Mouse (Mus musculus) gastrocnemius, adult 8-10 months (tissue): ENCODE measurements around the gene Wdr25. TPM values are rescaled to one million over a fixed set of nuclear protein-coding genes. Genes with fewer than 3 reads are reported as not detected.

ENCODE experiments used
- DNase-seq, 2 experiments: peaks; one replicate each; pipeline ENCODE4 v3.0.0; 2022; ENCODE audit warnings: low spot score in 2 of 2
- total RNA-seq, 4 experiments: library from RNA; stranded (reverse); gene quantifications; 2 replicates each; pipeline ENCODE4 v1.2.4; 2022

The Wdr25 gene
- total RNA-seq, 4 experiments from 2014 or later = 3.7 to 4.8 (median 4.6) TPM

DNA sequence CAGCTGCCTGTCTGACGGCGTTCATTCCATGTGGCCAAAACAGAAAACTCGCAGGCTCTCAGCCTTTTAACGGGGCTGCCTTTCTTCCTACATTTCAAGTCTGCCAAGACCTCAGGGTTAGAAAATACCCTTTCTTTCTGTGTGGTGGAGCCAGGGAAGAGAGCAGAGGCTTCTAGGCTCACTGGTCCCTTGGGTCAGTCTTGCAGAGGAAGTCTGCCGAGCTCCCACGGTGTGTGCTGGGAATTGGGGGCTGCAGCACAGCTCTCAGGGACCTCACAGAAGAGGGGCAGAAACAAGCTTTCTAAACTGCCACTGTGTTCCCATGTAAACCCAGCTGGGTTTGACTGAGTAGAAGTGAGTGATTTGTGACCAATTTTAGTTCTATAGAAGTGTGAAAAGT is 40.8 kb downstream of the Wdr25 start:
- no peak for DNase-seq

DNA sequence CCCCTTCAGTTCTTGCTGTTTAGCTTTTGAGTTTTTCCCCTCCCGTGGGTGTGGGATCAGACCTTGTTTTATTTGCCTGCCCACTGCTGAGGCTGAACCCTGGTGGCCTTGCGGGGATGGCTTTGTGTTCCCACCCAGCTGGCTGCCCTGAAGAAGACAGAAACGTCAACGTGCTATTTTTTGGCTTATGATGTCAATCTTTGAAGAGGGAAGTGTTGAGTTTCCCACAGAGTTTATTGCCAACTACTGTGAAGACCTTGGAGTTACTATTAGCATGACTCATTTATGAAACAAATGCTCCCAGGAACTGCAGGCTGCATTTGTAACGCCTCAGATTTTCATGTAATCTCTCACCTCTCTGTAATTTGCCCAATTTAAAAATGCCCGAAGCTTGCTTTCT is 43.4 kb downstream of the Wdr25 start:
- no peak for DNase-seq

DNA sequence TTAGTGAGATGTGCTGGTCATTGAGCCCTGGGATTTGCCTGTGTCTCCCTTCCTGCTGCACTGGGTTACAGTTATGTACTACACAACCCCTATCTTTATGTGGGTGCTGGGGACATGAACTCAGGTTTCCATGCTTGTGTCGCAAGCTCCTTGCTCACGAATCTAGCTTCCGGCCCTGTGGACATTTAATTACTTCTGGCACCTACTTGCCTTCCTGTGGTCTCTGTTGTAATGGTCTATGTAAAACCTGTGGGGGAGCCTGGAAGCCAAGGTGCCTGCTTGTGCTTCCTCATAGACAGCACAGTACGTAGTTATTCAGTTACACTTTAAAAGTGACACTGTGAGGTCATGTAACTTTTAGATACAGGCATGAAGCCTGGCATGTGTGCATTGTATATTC is 44.1 kb downstream of the Wdr25 start:
- DNase-seq = no peak

DNA sequence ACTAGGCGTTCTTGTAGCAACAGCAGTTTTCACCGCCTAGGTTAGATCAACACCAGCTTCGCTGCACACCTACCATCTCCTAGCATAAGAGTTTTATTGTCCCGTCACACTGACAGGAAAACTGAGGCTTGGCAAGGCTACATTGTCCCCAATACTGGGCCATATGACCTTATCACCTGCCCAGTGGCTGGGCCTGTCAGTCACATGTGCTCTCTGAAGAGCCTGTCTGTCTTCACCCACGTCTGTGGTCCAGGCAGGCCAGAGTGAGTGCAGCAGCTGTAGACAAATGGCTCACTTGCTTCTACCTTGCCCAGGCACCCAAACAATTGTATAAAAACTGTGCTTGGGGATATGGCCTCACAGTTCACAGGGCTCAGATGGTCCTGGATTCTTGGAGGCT is 45.4 kb downstream of the Wdr25 start:
- DNase-seq = no peak

DNA sequence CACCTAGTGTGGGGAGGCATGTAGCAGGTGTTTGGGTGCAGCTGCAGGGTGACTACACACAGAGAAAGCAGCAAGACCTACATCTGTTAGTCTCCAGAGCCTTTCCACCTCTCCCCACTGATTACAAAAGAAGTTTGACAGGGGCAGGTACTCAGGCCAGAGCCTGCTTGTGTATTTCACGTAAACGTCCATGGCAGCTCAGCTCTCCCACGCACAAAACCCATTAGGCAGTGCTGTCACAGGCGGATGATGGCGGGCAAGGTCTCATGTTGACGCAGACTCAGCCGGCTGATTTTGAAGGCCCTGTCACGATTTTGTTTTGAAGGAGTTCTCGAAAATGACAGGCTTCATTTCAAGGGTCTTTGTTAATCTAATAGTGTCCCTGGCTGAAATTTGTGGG is 45.9 kb downstream of the Wdr25 start:
- no peak for DNase-seq

DNA sequence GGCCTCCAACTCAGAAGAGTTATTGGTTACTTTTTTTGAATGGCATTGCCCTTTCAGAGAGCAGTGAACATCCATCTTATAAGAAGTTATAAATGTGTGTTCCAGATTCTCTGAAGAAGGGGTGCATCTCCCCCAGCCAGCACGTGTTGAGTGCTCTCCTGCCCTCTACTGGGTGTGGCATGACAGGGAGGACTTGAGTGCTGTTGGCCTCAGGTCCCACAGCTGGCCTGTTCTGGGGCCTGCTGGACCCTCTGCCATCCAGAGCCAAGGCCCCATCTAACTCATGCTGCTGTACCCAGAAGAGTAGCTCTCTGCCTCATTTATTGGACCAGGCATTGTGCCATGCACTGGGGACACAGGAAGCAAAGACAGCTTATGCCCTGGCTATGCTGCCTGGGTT is 46.8 kb downstream of the Wdr25 start:
- no peak for DNase-seq

DNA sequence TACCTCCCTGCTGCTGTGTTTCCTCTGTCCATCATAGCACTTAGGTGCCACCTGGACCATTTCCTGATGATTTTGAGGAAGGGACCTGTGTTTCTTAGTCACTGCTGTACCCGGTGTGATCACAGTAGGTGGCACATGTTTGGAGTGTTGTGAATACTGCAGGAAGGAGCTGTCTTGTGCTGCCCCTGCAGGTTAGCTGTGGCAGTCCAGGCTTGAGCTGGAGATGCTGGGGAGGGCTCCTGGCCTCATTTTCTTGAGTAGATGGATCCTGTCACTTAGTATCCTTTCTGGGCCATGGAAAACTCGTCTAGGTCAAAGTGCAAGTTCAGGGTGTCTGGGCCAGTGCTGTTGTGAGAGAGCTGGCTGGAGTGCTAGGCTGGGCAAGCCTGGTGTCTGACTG is 47.9 kb downstream of the Wdr25 start:
- DNase-seq = no peak

DNA sequence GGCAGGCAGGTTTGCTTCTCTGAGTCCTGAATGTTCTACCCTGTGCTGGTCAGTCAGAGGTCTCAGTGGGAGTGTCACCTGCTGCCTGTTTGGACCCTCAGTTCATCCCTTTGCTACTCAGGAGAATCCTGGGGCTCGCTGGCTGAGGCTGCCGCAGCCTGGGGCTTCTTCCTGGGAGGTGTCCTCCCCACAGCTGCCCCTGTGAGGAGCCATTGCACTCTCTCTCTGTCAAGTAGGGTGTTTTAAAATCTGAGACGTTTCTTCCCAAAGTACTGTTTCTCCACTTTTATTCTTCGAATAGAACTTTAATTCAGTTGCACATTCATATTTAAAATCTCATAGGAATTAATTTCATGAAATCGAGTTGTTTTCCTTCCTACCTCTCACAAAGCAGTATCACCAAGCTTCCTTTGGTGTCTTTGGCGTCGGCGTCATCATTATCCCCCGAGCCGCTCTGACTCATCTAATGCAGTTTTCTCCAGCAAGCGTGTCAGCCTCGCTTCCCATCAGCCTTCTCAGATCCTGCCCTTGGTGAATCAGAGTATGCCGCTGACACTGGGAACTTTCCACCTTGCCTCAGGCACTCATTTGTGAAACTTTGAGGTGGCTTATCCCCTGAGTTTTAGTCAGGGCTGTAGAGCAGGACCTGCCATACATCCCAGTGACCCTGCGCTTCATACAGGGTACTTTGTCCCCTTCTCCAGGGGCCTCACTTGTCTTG is 48.9 kb downstream of the Wdr25 start:
- DNase-seq = no peak

DNA sequence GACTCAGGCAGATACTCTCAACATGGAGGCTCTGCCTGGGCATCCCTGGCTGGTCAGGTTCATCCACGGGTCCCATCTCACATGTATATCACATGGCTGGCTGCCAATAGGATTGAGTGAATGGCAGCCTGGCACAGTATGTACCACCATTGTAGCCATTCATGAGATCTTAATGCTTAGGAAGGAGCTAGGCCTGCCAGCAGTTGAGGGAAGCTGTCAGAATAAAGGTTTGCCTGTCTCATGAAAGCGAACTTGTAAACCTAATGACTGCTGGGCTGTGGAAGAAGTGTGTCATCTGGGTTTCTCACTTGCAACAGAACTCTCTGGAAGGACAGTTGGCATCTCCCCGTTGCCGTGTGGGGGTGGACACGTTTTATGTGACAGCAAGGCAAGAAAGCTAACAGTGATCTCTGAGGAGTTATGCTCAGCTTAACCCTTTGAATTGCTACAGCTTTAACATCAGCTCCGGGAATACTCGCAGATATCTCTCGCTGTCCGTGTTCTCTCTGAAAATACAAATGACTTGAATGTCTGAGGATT is 59.6 kb downstream of the Wdr25 start:
- no peak for DNase-seq

DNA sequence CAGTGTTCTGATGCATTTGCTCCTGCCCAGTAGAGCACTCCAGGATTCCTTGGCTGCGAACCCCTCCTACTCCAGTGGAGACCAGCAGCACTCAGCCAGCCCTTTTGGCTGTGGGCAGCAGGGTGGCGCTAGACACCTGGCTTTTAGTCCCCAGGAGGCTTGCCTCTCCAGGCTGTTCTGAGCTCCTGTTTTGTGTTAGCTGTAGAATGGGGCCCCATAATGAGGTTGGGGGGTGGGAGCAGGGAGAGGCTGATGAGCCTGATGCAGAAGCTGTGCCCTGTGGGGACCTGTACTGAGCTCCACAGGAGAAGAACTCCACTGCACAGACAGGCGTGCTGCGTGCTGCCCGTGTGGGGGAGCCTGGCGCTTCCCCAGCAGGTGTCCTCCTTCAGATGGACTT is 60.4 kb downstream of the Wdr25 start:
- no peak for DNase-seq

DNA sequence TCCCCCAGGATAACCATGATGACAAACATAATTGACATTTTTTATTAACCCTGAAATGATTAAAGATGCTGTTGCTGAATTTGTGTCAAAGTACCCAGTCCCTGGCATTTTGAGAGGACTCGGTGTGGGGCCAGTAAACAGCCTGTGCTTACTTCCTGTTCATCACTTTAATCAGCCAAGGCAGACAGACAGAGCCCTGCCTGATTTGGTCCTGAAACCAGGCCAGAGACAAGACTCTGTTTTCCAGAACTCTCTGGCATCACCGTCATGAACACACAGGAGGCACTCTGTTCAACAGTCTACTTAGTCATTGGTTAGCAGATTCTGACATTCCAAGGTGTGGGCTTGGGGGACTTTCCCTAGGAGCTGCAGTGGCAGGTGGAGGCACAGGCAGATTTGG is 61.0 kb downstream of the Wdr25 start:
- no peak for DNase-seq

DNA sequence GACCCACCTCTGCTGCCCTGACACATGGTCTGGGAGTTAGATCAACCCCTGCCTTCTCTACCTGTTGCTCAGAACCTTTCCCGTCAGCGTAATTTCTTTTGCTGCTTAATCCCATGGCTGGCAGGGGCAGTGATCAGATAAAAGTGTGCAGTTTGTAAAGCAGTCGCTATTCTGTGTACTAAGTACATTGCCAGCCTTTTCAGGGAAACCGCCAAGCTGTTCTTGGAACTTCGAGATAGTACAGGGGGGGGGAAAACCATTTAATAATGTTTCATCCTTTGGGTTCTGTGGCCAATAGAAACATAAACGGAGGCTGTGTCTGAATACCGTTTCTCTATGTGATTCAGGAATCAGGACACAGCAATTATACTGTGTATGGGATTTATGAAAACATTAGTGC is 65.1 kb downstream of the Wdr25 start:
- no peak for DNase-seq

DNA sequence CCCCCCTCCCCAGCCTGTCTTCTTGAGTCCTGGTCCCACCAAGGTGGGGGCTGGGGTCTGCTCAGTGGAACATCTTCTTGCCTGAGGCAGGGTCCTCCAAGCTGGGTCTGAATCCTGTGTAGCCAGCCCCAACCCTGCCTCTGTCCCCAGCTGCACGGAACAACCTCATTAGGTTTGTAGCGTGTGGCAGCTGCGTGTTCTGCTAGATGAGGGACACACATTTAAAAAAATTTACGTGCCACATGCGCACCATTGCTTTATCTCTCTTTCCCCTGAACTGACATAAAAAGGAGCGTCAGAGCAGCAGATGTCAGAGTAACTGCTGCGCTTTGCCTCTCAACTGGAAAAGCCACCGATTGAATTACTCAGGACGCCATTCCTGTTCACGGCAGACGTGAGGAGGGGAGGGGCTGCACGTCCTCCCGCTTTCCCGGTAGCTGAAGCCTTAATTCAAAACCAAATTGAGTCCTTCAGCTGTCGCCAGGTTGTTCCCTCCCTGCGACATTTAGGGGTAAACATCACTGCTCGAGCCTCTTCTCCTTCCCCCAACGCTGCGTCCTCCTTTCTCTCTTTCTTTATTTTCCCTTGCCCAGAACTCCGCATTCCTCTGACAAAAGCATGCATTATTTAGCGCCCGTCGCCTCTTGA is 65.7 kb downstream of the Wdr25 start:
- DNase-seq = no peak

DNA sequence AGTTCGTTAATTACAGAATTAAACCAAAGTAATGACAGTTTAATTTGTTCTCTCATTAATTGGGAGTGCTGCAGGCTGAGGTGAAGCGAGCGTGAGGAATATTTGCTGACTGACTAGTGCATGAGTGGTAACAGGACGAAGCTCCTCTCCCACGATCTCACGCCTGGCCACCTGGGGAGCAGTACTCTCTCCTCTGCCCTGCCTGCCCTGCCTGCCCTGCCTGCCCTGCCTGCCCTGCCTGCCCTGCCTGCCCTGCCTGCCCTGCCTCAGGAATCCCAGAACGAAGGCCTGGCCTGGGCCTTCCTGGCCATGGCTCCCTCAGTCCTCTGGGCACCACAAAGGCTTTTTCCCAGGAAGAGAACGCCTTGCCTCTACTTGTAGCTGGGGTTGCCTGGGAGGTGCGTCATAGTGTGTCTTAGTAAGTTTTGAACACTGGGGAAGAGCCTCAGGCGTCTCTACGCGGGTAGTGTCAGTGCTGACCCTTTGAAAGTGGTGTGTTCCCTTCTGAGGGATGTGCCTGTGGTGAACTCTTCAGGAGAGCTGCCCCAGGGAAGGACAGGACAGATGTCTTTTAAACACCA is 66.3 kb downstream of the Wdr25 start:
- DNase-seq = no peak

DNA sequence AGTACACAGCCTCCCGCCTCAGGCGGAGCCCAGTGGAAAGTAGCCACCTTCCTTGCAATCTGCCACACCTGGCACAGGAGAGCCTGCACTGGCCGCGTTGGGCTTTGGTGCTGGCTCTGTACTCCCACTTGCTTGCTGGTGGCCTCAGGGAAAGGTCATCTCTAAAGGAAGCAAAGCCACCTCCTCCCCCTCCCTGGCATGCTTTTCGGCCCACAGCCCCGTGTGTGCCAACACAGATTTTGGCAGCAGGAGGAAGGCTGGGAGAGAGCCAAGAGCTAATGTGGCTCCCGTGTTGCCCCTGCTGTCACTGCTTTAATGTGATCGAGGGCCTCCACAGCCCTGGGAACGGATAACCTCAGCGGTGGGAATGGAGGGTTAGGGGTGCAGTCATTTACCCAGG is 66.8 kb downstream of the Wdr25 start:
- peak; percentile 39 to 70 for DNase-seq

DNA sequence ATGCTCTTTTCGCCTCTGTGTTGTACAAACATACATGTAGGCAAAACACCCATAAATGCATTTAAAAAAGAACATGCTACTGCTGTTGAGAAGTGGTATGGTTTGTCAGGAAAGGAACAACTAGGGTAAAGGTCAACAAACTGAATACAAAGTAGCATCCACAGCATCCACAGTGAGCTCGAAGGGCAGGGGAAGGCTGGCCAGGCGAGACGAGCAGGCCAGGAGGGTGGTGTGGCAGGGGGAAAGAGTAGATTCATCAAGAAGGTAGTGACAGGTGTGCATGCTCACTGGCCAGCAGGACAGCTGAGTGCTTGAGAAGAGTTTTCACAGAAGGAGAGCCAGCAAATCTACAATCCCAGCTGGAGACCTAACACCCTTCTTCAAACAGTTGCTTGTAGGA is 74.2 kb downstream of the Wdr25 start:
- no peak for DNase-seq

DNA sequence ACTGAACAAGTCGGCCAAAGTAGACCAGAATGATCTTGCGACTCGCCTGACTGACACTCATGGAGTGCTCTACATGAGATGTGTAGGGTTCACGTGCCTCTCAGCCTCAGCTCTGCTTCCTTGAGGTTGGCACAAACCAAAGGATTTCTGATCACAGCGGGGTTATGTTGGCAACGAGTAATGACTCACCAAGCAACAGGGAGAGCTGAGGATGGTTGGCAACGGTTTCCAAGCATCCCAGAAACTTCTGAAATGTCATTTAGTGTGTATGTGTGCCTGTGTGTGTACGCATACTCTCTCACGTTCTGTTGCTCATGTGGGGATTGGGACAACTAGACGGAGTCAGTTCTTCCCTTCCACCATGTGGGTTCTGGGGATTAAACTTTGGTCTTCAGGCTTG is 74.6 kb downstream of the Wdr25 start:
- DNase-seq = no peak

DNA sequence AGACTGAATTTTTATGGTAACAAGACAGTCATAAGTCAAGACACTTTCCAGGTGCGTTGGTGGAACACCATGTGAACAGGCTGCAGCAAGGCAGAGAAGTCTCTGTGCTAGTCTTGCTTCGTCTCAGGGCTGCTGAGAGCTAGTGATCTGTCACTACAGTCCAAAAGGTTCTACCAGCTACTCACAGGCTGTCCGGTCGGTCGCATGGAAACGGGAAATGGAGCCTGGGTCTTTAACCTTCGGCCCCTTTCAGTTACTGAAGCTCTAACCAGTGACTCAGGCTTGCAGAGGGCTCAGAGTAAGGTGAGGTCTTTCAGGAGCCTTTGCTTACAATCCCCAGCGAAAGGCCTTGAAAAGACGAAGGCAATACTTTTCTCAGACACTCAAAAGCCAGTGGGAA is 78.0 kb downstream of the Wdr25 start:
- DNase-seq = no peak

DNA sequence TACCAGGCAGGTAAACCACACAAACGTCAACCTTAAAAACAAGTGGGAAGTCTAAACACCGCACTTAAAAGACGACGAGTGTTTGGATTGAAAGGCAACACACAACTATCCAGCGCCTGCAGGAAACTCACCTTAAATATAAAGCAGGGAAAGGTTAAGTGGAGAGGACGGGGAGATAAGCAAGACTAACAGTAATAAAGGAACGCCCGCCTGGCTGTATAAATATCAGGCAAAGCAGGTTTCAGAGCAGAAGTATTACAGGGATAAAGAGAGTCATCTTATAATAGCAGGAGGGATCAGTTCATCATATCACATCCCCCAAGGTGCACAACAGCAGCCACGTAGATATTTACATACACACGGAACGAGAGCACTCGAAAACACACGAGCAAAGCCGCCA is 78.8 kb downstream of the Wdr25 start:
- no peak for DNase-seq

DNA sequence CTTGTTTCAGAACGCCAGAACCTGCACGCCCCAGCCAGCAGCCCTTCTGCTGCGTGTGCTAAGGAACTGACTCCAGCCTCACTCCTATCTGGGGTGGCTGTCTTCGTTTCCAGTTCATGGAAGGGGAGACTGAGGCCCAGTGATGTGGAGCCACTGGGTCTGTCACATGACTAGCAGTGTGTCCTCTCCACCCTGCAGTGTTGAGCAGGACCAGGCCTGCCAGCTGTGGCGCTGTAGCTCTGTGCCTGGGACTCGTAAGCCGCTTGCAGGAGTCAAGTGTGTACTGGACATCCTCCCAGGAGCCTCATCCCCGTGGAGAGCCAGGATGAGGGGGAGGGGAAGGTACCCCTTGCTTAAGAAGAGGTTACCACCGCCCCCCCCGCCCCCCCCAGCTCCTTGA is 86.5 kb downstream of the Wdr25 start:
- no peak for DNase-seq

DNA sequence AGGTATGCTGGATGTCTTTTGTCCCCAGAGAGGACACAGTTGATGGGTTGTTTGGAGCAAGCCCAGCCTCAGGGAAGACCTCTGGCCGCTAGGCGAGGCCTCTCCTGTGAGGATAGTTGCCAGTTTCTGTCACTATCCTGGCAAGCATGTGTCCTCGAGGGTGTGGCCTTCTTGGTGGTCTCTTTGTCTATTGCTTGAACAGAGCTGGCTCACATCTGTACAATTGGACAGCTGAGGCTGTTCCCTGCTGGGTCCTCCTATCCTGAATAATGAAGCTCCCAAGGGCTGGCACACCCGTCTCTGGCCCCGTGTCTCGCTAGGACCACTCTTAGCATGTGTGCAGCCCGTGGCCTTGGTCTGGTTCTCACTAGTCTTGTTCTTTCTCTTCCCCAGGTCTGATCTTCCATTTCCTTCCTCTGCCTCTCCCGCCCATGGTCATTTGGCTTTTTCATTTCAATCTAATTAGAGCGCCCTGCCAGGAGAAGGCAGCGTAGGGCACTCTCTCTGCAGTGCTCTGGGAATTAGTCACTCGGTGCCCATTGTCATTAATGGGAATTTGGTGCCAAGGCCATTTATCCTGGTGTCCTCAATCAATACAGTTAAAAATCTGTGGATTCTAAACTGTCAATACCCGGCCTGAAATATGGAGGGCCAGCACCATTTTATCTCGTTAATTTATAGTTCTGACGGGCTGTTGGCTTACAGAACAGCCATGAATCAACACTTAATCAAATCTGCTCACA is 88.7 kb downstream of the Wdr25 start:
- DNase-seq = no peak

DNA sequence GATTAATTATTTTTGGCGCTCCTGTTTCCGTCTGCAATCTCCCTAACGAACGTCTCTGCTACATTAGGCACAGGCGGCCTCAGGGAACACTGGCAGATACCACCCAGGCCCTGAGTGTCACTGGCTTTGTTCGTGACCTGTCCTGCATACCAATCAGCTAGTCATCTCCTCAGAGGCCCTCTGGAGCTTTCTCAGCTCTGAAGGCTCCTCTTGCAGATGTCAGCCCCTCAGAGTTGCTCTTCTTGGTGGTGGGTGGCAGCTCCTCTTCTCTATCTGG is 89.2 kb downstream of the Wdr25 start:
- no peak for DNase-seq
